Mouse (Mus musculus) adrenal gland, postnatal 10 days (tissue): ENCODE results near the gene Fancm. TPM values are rescaled to one million over a fixed set of nuclear protein-coding genes. Genes with fewer than 3 reads are reported as not detected.
"Not testable (repeated sequence)": the region's sequence is repeated elsewhere in the genome, so short reads cannot be mapped to it uniquely, and the experiment has no call there.

Experiments
- DNase-seq: peaks from one replicate; pipeline ENCODE4 v3.0.0; 2021; ENCODE audit warnings: mixed read lengths
- long read RNA-seq, 2 experiments: library from polyadenylated mRNA; stranded (forward); transcript quantifications; one replicate each; pipeline ENCODE4 v2.0.0; 2021
- total RNA-seq, 2 experiments: library from RNA; stranded (reverse); gene quantifications; 2 replicates each; pipeline ENCODE4 v1.2.3; 2021

The Fancm gene
- total RNA-seq, result 10 to 100 TPM; 10.3 to 10.9 TPM
- long read RNA-seq, experiment 1, full-length matches to known transcripts, result 2 of 4 reads
- long read RNA-seq, experiment 1, partial matches to known transcripts, result 1 of 4 reads
- long read RNA-seq, experiment 1, other reads (novel, unspliced or antisense), result 1 of 4 reads
- long read RNA-seq, experiment 2, partial matches to known transcripts, result 0 of 1 reads
- long read RNA-seq, experiment 2, other reads (novel, unspliced or antisense), result 0 of 1 reads

DNA sequence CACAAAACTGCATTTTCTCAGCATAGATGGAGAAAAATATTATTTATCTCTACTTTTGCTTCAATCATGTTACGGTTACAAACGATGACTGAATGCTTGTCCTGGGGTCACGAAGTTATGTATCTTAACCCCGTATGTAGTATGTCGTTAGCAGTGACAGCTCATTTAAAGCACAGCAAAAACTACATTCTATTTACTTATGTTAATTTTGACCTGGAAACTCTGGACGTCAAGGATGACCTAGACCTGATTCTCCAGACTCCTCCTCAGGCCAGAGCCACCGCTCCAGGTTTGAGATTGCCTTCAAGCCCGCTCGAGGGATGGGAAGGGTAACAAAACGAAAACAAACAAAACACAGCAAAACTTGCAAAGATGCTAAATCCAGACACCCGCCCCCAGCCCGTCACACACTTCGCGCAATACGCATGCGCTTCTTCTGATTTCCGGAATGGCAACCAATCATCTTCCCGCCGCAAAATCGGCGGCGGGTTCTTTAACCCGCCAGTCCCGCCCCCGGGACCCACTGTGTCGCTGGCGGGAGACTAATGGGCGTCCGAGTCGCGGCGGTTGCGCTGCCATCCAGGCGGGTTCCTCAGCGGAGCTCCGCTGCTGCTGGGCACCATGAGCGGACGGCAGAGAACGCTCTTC is at the start of gene Fancm:
Fancm (plus strand) TSS at position 519 of the 648 bp plus-strand sequence.
- DNase-seq, result peak; percentile 93

DNA sequence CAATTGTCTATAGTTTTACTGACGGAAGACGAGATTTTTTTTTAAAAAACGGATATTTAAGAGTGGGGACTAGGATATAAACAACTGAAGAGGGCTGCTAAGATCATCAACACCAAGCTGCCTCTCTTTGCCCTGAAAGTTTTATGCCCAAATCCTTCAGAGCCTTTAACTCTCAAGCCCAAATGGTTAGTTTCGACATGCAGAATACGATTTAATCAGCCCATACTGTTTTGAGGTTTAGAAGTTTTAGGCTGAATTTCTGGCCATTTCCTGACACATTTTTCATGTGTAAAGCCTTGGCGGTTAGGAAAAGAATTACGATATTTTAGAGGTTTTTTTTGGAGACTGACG is 39.6 kb upstream of the Fancm start:
- no peak for DNase-seq

DNA sequence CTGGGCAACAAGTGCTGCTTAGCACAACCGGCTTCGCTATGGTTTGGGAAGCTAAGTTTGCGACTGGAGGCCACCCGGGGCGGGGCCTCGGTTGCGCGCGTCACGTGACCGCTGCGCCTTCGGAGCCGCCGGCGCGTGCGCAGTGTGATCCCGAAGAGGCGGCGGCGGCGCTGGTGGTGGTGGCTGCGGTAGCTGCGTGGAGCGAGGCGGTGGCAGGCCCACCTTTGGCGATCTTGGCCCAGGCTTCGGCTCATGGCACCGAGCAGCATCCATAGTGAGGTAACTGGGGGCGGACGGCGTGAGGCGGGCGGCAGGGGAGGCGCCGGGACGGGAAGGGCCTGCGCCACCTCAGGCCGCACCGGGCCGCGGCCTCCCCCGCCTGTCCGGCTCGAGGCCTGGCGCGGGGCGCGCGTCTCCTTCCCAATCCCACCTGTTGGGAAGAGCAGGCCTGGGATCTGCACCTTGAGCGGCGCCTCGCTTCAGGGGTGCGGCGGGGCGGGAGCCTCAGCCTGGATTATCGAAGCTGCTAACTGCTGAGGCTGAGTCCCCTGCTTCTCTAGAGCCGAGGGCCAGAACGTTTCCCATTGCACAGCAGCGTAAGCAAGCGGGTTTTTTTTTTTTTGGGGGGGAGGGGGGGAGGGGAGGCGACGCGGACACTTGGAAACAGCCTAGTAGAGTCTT is 39.1 kb upstream of the Fancm start, which contains the start of gene Prpf39:
Prpf39 (plus strand) TSS at position 144 of the 681 bp plus-strand sequence.
- peak; percentile 94 for DNase-seq

GRCm38 (mm10) chr12:65036892-65037545 is 38.4 kb upstream of the Fancm start:
- DNase-seq, result peak; percentile 10

- peak; percentile 22 for DNase-seq
Observed at GRCm38 (mm10) chr12:65037546-65037937, 37.9 kb upstream of the Fancm start.

GRCm38 (mm10) chr12:65048799-65049198 is 26.6 kb upstream of the Fancm start:
- DNase-seq, result no peak

GRCm38 (mm10) chr12:65058203-65058602 is 17.2 kb upstream of the Fancm start:
- no peak for DNase-seq

- DNase-seq, result no peak
Observed at GRCm38 (mm10) chr12:65061082-65061481, 14.3 kb upstream of the Fancm start.

DNA sequence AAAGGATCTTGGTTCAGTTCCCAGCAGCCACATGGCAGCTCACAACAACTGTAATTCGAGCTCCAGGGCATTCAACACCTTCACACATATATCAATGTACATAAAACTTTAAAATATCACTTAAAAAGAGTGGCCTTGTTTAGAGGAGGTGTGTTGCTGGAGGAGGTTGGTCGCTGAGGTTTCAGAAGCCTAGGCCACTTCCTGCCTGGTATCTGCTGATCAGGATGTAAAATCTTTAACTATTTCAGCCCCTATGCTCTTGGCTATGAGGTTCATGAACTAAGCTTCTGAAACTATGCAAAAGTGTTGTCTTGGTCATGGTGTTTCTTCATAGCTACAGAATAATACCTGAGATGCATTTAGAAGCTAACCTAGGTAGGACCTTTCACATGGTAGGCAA is 10.2 kb upstream of the Fancm start:
- DNase-seq, result no peak

DNA sequence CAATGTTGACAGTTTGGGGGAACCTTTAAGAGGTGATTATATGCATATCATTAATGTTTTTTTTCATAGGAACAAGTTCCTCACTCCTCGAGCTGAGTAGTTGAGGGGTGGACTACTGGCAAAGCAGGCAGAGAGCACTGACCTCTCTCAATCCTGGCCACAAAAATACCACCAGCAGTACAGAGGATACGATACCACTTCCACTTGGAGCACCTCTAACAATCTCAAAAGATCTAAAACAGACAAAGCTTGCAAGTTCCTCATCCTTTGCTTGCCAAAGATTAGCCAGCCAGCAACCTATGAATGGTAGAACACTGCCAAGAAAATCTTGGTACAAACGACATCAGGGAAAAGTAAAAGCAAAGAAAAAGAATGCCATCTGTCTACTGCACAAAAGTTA is 9.2 kb upstream of the Fancm start:
- DNase-seq, result no peak

- no peak for DNase-seq
Observed at GRCm38 (mm10) chr12:65068409-65068808, 7.0 kb upstream of the Fancm start.

GRCm38 (mm10) chr12:65072911-65073610 is 2.3 kb upstream of the Fancm start:
- DNase-seq, result no peak

- DNase-seq, result peak; percentile 99
Observed at GRCm38 (mm10) chr12:65073611-65074178, 1.7 kb upstream of the Fancm start, which contains the start of gene Fkbp3. Fkbp3 (minus strand) TSS chr12:65074007.

DNA sequence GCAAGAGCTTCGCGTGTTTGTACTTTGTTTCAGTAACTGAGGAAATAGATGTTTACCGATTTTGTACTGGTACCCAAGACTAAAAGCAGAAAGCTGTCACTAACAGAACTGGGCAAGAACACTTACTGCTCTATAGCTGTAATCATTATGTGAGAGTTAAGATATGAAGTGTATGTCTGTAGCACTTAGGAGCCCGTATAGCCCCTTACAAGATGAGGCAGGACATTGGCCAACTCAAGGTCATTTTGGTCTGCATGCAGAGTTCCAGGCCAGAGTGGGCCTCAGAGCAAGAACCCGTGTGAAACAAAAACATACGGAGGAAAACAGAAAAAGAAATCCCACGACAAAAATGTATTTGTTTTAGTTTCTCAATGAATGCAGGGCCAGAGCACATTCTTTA is 752 bp upstream of the Fancm start:
- no peak for DNase-seq

DNA sequence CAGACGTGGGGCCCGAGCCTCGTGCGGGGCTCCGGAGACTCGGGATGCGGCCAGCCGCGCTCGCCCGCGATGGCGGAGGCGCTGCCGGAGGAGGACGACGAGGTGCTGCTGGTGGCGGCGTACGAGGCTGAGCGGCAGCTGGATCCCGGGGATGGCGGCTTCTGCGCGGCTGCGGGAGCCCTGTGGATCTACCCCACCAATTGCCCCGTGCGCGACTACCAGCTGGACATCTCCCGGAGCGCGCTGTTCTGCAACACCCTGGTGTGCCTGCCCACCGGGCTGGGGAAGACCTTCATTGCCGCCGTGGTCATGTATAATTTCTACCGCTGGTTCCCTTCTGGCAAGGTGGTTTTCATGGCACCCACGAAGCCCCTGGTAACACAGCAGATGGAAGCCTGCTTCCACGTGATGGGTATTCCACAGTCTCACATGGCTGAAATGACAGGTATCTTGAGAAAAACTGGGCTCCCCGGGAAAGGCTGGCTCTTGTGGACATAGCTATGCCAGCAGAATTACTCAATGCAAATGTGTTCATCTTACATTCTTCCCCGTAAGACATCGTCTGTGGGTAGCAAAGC is 419 bp downstream of the Fancm start:
- DNase-seq, result no peak

GRCm38 (mm10) chr12:65076906-65077305 is 1.5 kb downstream of the Fancm start:
- no peak for DNase-seq

DNA sequence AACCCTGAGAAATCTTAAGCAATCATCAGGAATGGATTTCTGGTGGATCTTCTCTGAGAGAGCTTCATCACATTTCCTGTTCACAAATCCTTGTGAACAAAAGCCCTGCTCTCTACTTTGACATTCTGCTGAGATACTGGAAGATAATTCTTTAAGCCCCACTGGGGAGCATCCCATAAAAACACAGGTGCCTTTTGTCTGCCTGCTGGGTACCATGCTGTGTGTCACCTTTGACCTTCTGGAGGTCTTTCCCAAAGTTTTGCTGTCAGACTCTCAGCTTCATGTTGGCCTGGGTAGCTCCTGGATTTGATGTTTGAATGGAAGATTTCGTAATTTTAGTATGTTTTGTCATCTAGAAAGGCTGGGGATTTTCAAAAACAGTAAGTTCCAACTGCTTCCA is 33.3 kb downstream of the Fancm start:
- DNase-seq, result no peak

DNA sequence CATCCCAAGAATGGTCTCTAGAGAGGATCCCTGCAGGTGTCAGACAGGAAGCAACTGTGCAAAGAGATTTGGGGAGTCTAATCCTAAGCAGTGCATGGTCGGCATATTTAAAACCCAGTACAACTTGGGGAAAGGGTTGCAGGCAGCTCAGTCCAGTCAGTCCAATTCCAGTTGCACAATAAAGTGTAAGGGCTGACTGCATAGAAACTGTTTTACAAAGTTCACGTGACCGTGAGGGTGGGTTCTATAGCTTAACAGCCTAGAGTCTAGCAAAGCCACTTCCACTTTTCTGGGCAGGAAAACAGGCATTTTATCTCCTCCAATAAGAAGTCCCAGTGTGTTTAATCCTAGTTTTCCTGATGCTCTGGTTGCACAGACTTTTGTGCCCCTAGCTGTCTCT is 36.1 kb downstream of the Fancm start:
- no peak for DNase-seq

GRCm38 (mm10) chr12:65112811-65113210 is 37.4 kb downstream of the Fancm start:
- DNase-seq, result no peak

DNA sequence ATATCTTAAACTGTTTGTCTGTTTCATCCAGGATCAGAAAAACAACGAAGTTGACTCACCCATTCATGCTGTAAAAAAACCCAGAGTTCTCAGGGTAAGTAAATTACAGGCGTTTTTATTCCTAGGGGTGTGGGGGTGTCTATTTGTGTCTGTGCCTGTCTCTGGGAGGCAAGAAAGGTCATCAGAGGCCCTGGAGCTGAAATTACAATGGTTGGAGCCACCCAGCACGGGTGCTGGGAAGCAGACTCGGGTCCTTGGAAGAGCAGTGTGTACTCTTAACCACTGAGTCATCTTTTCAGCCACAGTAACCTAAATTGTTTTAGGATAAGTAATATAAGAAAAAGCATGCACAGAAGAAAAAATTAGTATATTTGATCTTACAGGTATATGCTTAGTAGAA is 38.5 kb downstream of the Fancm start:
- no peak for DNase-seq

DNA sequence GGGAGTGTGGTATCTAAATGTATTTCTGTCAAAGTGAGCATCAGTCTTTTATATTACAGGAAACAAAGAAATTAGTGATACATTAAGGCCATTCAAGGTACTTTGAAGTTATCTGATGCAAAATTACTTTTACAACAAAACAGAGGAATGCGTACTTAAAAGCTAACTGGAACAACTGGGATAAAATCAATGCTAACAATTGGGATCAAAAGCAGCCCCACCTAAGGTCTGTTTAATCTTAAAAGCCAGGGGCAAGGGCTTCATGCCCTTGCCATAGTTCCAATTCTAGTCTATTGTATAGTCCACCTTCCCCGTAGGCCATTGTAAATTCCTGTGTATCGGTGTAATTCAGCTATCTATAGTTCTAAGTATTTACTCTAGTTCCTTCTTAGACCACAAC is 39.6 kb downstream of the Fancm start:
- not testable (repeated sequence) for DNase-seq

- DNase-seq, result no peak
Observed at GRCm38 (mm10) chr12:65118968-65119367, 43.6 kb downstream of the Fancm start.
